27 mouse cellular contexts compared by ENCODE assay signal in the genomic region with DNA sequence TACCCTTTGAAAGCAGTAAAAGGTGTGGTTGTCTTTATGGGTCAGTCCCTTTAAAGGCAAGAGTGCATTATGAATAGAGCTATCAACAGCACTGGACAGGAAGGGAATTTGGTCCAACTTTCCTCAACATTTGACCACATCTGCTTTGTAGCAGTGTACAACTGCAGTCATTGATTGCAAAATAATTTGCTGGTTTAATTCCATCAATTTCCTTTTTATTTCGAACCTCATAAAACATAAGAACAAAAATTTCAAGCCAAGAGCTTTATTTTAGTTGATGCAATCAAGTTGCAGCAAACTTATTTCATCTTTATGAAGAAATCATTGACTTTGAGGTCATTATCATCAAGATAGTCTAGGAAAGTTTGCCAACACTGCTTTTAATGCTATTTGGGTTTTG.
A peak's percentile ranks its signal among the peaks of the same experiment; 100 is the strongest.
DNase-seq lines count a peak whose midpoint lies in the region; ATAC-seq and TF ChIP-seq lines count a peak whose summit lies in the region.
"Had no signal": no experiment of that assay in that cellular context is flagged by ENCODE, and none has a peak within 500 bp of the region (broad histone marks: within the 10 kb centered on the region; RNA-seq: fewer than 3 reads in every experiment).

No protein-coding gene starts in this region.

- H3K27me3 ChIP-seq in limb, embryonic 14.5 days (ENCODE audit: control insufficient read depth, insufficient read depth, low read length): no peaks in the 10 kb centered on the region
- no peaks in the 10 kb centered on the region for H3K27me3 ChIP-seq in limb, embryonic 10.5 days (ENCODE audit: low read depth, poor library complexity, severe bottlenecking)
- no peaks in the 10 kb centered on the region for H3K27me3 ChIP-seq in lung, embryonic 15.5 days
- no peaks in the 10 kb centered on the region for H3K27me3 ChIP-seq in lung, postnatal 0 days (replicated peaks; ENCODE audit: insufficient read depth, low read length)
- H3K27me3 ChIP-seq in forebrain, embryonic 11.5 days (ENCODE audit: control insufficient read depth, insufficient read depth, low read length): no peaks in the 10 kb centered on the region
- H3K27me3 ChIP-seq: CH12.LX; embryonic facial prominence, embryonic 13.5 days; embryonic facial prominence, embryonic 15.5 days; forebrain, embryonic 12.5 days had no signal

- TF ChIP-seq CTCF in lung, postnatal 0 days (IDR thresholded peaks at IDR 0.05): no peak

- peak; percentile 4 for DNase-seq in limb, embryonic 14.5 days (ENCODE audit: low spot score)
- no peak for DNase-seq in limb, embryonic 10.5 days (ENCODE audit: low spot score)
- DNase-seq in lung, postnatal 36 days: no peak
- DNase-seq in lung, postnatal 0 days (ENCODE audit: low spot score): peak; percentile 72
- no peak for DNase-seq in lung, postnatal 10 days
- no peak for DNase-seq in forebrain, embryonic 11.5 days (ENCODE audit: low spot score)
- DNase-seq: adrenal gland, adult 2 months; adrenal gland, postnatal 10 days; adrenal gland, postnatal 25 days; B cell, adult 2 months; cerebellum, adult 11 months; cerebellum, adult 18-20 months; cerebellum, adult 8-10 months; cerebellum, adult 9-11 months; cerebellum, postnatal 14 days; cerebellum, postnatal 36 days; embryo, embryonic 11 days had no signal

- H3K4me3 ChIP-seq in limb, embryonic 14.5 days (replicated peaks; ENCODE audit: low read length): no peak overlapping the region
- H3K4me3 ChIP-seq in limb, embryonic 10.5 days: no peak overlapping the region
- H3K4me3 ChIP-seq in lung, embryonic 15.5 days: no peak overlapping the region
- no peak overlapping the region for H3K4me3 ChIP-seq in lung, postnatal 0 days (ENCODE audit: low read depth, low read length)
- no peak overlapping the region for H3K4me3 ChIP-seq in forebrain, embryonic 11.5 days (ENCODE audit: low read depth, low read length)
- H3K4me3 ChIP-seq: embryonic facial prominence, embryonic 13.5 days; embryonic facial prominence, embryonic 15.5 days; erythroblast, embryonic 14.5 days; forebrain, embryonic 12.5 days had no signal

- no peak overlapping the region for H3K9ac ChIP-seq in limb, embryonic 14.5 days (ENCODE audit: low read depth, low read length, severe bottlenecking)
- H3K9ac ChIP-seq in lung, embryonic 15.5 days: no peak overlapping the region
- H3K9ac ChIP-seq in lung, postnatal 0 days (replicated peaks; ENCODE audit: low read depth): no peak overlapping the region
- H3K9ac ChIP-seq in forebrain, embryonic 11.5 days (ENCODE audit: low read length): no peak overlapping the region
- H3K9ac ChIP-seq: embryonic facial prominence, embryonic 13.5 days; embryonic facial prominence, embryonic 15.5 days; forebrain, embryonic 12.5 days had no signal

- TF ChIP-seq EP300 in lung, postnatal 0 days (IDR thresholded peaks at IDR 0.05): peak; percentile 60

- no peaks in the 10 kb centered on the region for H3K4me1 ChIP-seq in limb, embryonic 14.5 days (ENCODE audit: control insufficient read depth, insufficient read depth, low read length)
- H3K4me1 ChIP-seq in limb, embryonic 10.5 days: no peaks in the 10 kb centered on the region
- no peaks in the 10 kb centered on the region for H3K4me1 ChIP-seq in lung, embryonic 15.5 days
- no peaks in the 10 kb centered on the region for H3K4me1 ChIP-seq in lung, postnatal 0 days (ENCODE audit: insufficient read depth, low read depth, low read length)
- no peaks in the 10 kb centered on the region for H3K4me1 ChIP-seq in forebrain, embryonic 11.5 days (replicated peaks; ENCODE audit: control insufficient read depth, insufficient read depth, low read length)
- H3K4me1 ChIP-seq: embryonic facial prominence, embryonic 13.5 days; embryonic facial prominence, embryonic 15.5 days; forebrain, embryonic 12.5 days had no signal

- no peak overlapping the region for H3K4me2 ChIP-seq in limb, embryonic 14.5 days (replicated peaks; ENCODE audit: low read depth, low read length, severe bottlenecking)
- H3K4me2 ChIP-seq in lung, embryonic 15.5 days: no peak overlapping the region
- H3K4me2 ChIP-seq in lung, postnatal 0 days (replicated peaks; ENCODE audit: low read depth, low read length): no peak overlapping the region
- H3K4me2 ChIP-seq in forebrain, embryonic 11.5 days (ENCODE audit: low read depth, low read length, severe bottlenecking): no peak overlapping the region
- H3K4me2 ChIP-seq: embryonic facial prominence, embryonic 13.5 days; embryonic facial prominence, embryonic 15.5 days; forebrain, embryonic 12.5 days had no signal

- no peaks in the 10 kb centered on the region for H3K36me3 ChIP-seq in limb, embryonic 14.5 days (ENCODE audit: control insufficient read depth, insufficient read depth, low read length)
- H3K36me3 ChIP-seq in limb, embryonic 10.5 days: no peaks in the 10 kb centered on the region
- H3K36me3 ChIP-seq in lung, embryonic 15.5 days: no peaks in the 10 kb centered on the region
- H3K36me3 ChIP-seq in lung, postnatal 0 days (ENCODE audit: insufficient read depth, low read length): no peaks in the 10 kb centered on the region
- H3K36me3 ChIP-seq in forebrain, embryonic 11.5 days (ENCODE audit: control insufficient read depth, insufficient read depth, low read length): no peaks in the 10 kb centered on the region
- H3K36me3 ChIP-seq: embryonic facial prominence, embryonic 13.5 days; embryonic facial prominence, embryonic 15.5 days; forebrain, embryonic 12.5 days; G1E had no signal

- H3K27ac ChIP-seq in limb, embryonic 14.5 days (replicated peaks; ENCODE audit: low read depth, low read length): no peak overlapping the region
- no peak overlapping the region for H3K27ac ChIP-seq in limb, embryonic 10.5 days
- no peak overlapping the region for H3K27ac ChIP-seq in lung, embryonic 15.5 days
- no peak overlapping the region for H3K27ac ChIP-seq in lung, postnatal 0 days (ENCODE audit: low read length)
- no peak overlapping the region for H3K27ac ChIP-seq in forebrain, embryonic 11.5 days (ENCODE audit: low read depth, low read length)
- H3K27ac ChIP-seq: embryonic facial prominence, embryonic 13.5 days; embryonic facial prominence, embryonic 15.5 days; forebrain, embryonic 12.5 days had no signal

- no peaks in the 10 kb centered on the region for H3K9me3 ChIP-seq in limb, embryonic 14.5 days (ENCODE audit: control insufficient read depth, low read length)
- H3K9me3 ChIP-seq in limb, embryonic 10.5 days (replicated peaks): no peaks in the 10 kb centered on the region
- H3K9me3 ChIP-seq in lung, embryonic 15.5 days: no peaks in the 10 kb centered on the region
- no peaks in the 10 kb centered on the region for H3K9me3 ChIP-seq in lung, postnatal 0 days (ENCODE audit: low read length)
- no peaks in the 10 kb centered on the region for H3K9me3 ChIP-seq in forebrain, embryonic 11.5 days (ENCODE audit: control insufficient read depth, low read length)
- H3K9me3 ChIP-seq: embryonic facial prominence, embryonic 13.5 days; embryonic facial prominence, embryonic 15.5 days; forebrain, embryonic 12.5 days; G1E had no signal

- no peak for TF ChIP-seq POLR2A in limb, embryonic 14.5 days (IDR thresholded peaks at IDR 0.05; ENCODE audit: borderline replicate concordance, extremely low read depth, insufficient read depth, insufficient read length)

- no peak for ATAC-seq in limb, embryonic 14.5 days (ENCODE audit: low FRiP score, low read depth)
- peak; percentile 42; the same call in 1 of the 2 replicates for ATAC-seq in lung, embryonic 15.5 days (ENCODE audit: borderline replicate concordance, extremely low read depth, low FRiP score, low TSS enrichment)
- 0 out of 2 replicates have a peak, but pooled peaks have one; percentile 43 for ATAC-seq in lung, postnatal 0 days
- no peak for ATAC-seq in forebrain, embryonic 11.5 days (replicated peaks; ENCODE audit: low FRiP score)
- ATAC-seq: CD4-positive, CD25-positive, alpha-beta regulatory T cell, adult 4 months; forebrain, embryonic 14.5 days; forebrain, embryonic 16.5 days had no signal

- WGBS in limb, embryonic 14.5 days: 70% methylated on average over 1 of the region's 1 CpGs
- 86% methylated on average over 1 of the region's 1 CpGs for WGBS in limb, embryonic 10.5 days
- 52% methylated on average over 1 of the region's 1 CpGs for WGBS in lung, embryonic 15.5 days
- WGBS in lung, postnatal 0 days: 55% methylated on average over 1 of the region's 1 CpGs
- 81% methylated on average over 1 of the region's 1 CpGs for WGBS in forebrain, embryonic 11.5 days

Comparison
In these comparisons a context has a peak if more than half of its experiments do, and no peak if none do; other contexts are left out.
1. DNase-seq: peak in limb, embryonic 14.5 days (single experiment) and lung, postnatal 0 days (single experiment); none in limb, embryonic 10.5 days (single experiment), lung, postnatal 36 days (single experiment), lung, postnatal 10 days (single experiment) and forebrain, embryonic 11.5 days (single experiment).
2. ATAC-seq: peak in lung, embryonic 15.5 days (single experiment) and lung, postnatal 0 days (single experiment); none in limb, embryonic 14.5 days (single experiment) and forebrain, embryonic 11.5 days (single experiment).